Mouse (Mus musculus) small intestine, adult 2 months (tissue): ENCODE measurements around the gene Gp6.

Source experiments
- CTCF ChIP-seq: fragments of 200-500 bp; IDR thresholded peaks from 2 replicates; pipeline ENCODE4 v1.5.1; 2012; ENCODE audit warnings: low read depth, mild to moderate bottlenecking, control low read depth, inconsistent platforms, low read length, moderate library complexity, mixed read lengths; ENCODE audit not compliant: insufficient replicate concordance, insufficient read length; ENCODE audit errors: extremely low read depth
- POLR2A ChIP-seq: fragments of 200-500 bp; IDR thresholded peaks from 2 replicates; pipeline ENCODE4 v1.6.1; 2012; ENCODE audit warnings: low read depth, mild to moderate bottlenecking, control low read depth, inconsistent platforms, low read length, moderate library complexity

- TF ChIP-seq CTCF (no peak), POLR2A (no peak)
These were observed 34.5 kb upstream of the Gp6 start for GRCm38 (mm10) chr7:4432026-4432425.
